9 mouse cellular contexts compared by ENCODE assay signal in genomic region chr1:192191322-192191639, GRCm38 (mm10). TPM values are rescaled to one million over a fixed set of nuclear protein-coding genes. Genes with fewer than 3 reads are reported as not detected.
DNase-seq lines count a peak whose midpoint lies in the region; ATAC-seq and TF ChIP-seq lines count a peak whose summit lies in the region.
"Had no signal": no experiment of that assay in that cellular context is flagged by ENCODE, and none has a peak within 500 bp of the region (broad histone marks: within the 10 kb centered on the region; RNA-seq: fewer than 3 reads in every experiment).

No protein-coding gene starts in this region.

- no peak for TF ChIP-seq CTCF in gastrocnemius, adult 2 months (IDR thresholded peaks at IDR 0.05)
- no peak for TF ChIP-seq CTCF in testis, adult 2 months (IDR thresholded peaks at IDR 0.05; ENCODE audit: control insufficient read depth, insufficient read depth, insufficient replicate concordance, low read depth, low read length)

- ATAC-seq in hindbrain, embryonic 16.5 days, result no peak

- peaks cover 7% of the 10 kb centered on the region for H3K4me1 ChIP-seq in testis, adult 2 months (ENCODE audit: control insufficient read depth, insufficient read depth, low read length)
- H3K4me1 ChIP-seq in hindbrain, embryonic 16.5 days (ENCODE audit: control insufficient read depth, insufficient read depth, low read depth, low read length), result peaks cover 6% of the 10 kb centered on the region

- 7% methylated on average over 13 of the region's 13 CpGs for WGBS in hindbrain, embryonic 16.5 days

- no peak for DNase-seq in gastrocnemius, adult 2 months
- DNase-seq in gastrocnemius, postnatal 14 days, result no peak
- no peak for DNase-seq in testis, postnatal 10 days (ENCODE audit: low spot score)
- DNase-seq in neural tube, embryonic 10.5 days (ENCODE audit: extremely low spot score, low spot score), result peak; percentile 45
- DNase-seq in spleen, adult 12 weeks (ENCODE audit: low spot score), result no peak
- no peak for DNase-seq in spleen, adult 18-20 months

- H3K4me3 ChIP-seq in gastrocnemius, adult 2 months, result peak overlapping the region; percentile 69
- H3K4me3 ChIP-seq in testis, adult 2 months (ENCODE audit: control insufficient read depth, low read depth, low read length), result peak overlapping the region; percentile 27
- peak overlapping the region; percentile 70 for H3K4me3 ChIP-seq in hindbrain, embryonic 16.5 days (ENCODE audit: low read length)

- peak overlapping the region; percentile 88 for H3K4me2 ChIP-seq in hindbrain, embryonic 16.5 days (ENCODE audit: low read length)

- no peaks in the 10 kb centered on the region for H3K36me3 ChIP-seq in testis, adult 2 months (ENCODE audit: control insufficient read depth, insufficient read depth, low read length)
- no peaks in the 10 kb centered on the region for H3K36me3 ChIP-seq in hindbrain, embryonic 16.5 days (ENCODE audit: control insufficient read depth, insufficient read depth, low read length)

- H3K27ac ChIP-seq in gastrocnemius, adult 2 months, result no peak overlapping the region
- no peak overlapping the region for H3K27ac ChIP-seq in testis, adult 2 months (ENCODE audit: control insufficient read depth, insufficient read depth, low read depth, low read length)
- peak overlapping the region; percentile 34; the same call in 1 of the 2 replicates for H3K27ac ChIP-seq in hindbrain, embryonic 16.5 days (ENCODE audit: low read depth, low read length)

- TF ChIP-seq POLR2A in testis, adult 2 months (IDR thresholded peaks at IDR 0.05; ENCODE audit: control insufficient read depth, low read depth, low read length), result no peak

- H3K27me3 ChIP-seq in testis, adult 2 months (ENCODE audit: control insufficient read depth, insufficient read depth, low read length), result peaks cover 2% of the 10 kb centered on the region; the same call in 1 of the 2 replicates
- H3K27me3 ChIP-seq in hindbrain, embryonic 16.5 days (replicated peaks; ENCODE audit: control insufficient read depth, insufficient read depth, low read length), result peaks cover 9% of the 10 kb centered on the region

- intact Hi-C loops in gastrocnemius, adult 2 months (cut with DNase I), result loop anchor here (2.0 kb wide), 1 partner anchor 522 kb away; no protein-coding TSS in a partner anchor
- intact Hi-C loops in gastrocnemius, postnatal 14 days (cut with DNase I; ENCODE audit: low total_unique reads), result loop anchor here (5.0 kb wide), 2 partner anchors 406 to 521 kb away; no protein-coding TSS in a partner anchor

- H3K9me3 ChIP-seq in hindbrain, embryonic 16.5 days (ENCODE audit: control insufficient read depth, low read length), result no peaks in the 10 kb centered on the region

- H3K9ac ChIP-seq in hindbrain, embryonic 16.5 days (ENCODE audit: low read depth, low read length), result peak overlapping the region; percentile 76

RNA-seq across cellular contexts. Expression of gene Kcnh1, which starts 0.7 kb away (rescaled TPM):
- total RNA-seq in gastrocnemius, adult 2 months (2021), result not detected
- under 1 TPM; 0.04 to 0.07 TPM for total RNA-seq in gastrocnemius, postnatal 14 days (2021)
- polyA plus RNA-seq in testis, adult 2 months (2012; rRNA removed), result 0.14 and 0.26 TPM in 2 replicates
- 3.5 and 3.7 TPM in 2 replicates for polyA plus RNA-seq in hindbrain, embryonic 16.5 days (2015; fragmentation: Nextera tagmentation; extraction: Ambion mirVana)
- total RNA-seq: common myeloid progenitor, adult 5-6 weeks had no signal

RNA-seq across cellular contexts. Expression of gene Rcor3, which starts 53.4 kb away (rescaled TPM):
- total RNA-seq in gastrocnemius, adult 2 months (2021), result 10 to 100 TPM; 27.1 to 29.8 TPM
- 10 to 100 TPM; 17.5 to 19.8 TPM for total RNA-seq in gastrocnemius, postnatal 14 days (2021)
- 116 and 122 TPM in 2 replicates for polyA plus RNA-seq in testis, adult 2 months (2012; rRNA removed)
- 40.8 and 42.1 TPM in 2 replicates for polyA plus RNA-seq in hindbrain, embryonic 16.5 days (2015; fragmentation: Nextera tagmentation; extraction: Ambion mirVana)
